Mouse (Mus musculus) spleen, postnatal 4 days (tissue): Measurements from ENCODE around the gene Tceal5.
"Not testable (repeated sequence)": the region's sequence is repeated elsewhere in the genome, so short reads cannot be mapped to it uniquely, and the experiment has no call there.

ENCODE experiments used
- DNase-seq, 2 experiments: peaks; one replicate each; pipeline ENCODE4 v3.0.0; 2022; ENCODE audit warnings: low spot score in 2 of 2

Tceal5 gene

DNA sequence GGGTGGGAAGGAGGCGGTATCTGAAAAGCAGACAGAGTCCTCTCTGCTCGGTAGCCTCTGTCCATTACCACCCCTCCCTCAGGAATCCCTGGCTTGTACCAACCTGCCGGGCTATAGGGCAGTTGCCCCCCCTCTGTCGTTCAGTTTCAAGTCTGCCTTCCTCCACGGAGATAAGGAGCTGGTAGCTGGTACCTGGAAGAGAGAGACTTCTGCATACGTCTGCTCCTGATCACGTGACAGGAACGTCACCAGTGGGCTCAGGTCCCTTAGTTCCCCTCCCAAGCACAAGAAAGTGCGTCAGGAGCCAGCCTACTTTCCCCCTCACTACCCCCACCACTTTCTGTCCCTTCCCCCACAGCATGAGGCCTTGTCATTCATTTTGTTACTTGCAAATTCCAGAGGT is at the start of gene Tceal5:
TSS of gene Tceal5 (minus strand) at position 213 of the 403 bp plus-strand sequence.
- no peak for DNase-seq

DNA sequence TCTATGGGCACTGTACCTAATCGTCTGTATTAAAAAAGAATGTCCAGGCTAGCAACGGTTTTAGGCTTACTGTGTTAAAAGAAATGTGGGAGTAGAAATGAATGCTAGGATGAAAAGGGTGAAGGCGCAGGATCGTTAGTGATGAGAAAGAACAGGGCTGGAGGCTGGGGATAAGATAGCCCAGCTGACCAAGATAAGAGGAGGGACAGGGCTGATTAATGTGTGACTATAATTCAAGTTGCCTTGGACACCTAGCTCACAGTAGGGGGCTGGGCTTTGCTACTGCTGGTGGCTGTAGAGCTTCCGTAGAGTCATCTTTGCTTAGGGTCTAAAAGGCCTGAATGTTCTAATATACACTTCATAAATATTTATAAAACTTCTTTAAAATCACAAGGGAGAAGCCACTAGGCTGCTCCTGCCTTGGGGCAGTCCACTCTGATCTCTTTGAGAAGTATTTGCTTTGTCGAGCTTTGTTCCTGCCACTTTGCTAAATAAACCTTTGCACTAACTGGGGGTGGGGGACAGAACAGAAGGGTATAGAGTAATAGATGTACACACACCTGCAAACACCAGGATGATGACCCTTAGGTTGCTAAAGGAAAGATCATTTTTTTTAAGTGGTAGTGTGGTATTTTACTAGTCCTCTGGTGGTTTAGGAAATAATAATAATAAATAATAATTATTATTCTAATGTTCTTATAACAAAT is 48.5 kb upstream of the Tceal5 start:
- DNase-seq = no peak

DNA sequence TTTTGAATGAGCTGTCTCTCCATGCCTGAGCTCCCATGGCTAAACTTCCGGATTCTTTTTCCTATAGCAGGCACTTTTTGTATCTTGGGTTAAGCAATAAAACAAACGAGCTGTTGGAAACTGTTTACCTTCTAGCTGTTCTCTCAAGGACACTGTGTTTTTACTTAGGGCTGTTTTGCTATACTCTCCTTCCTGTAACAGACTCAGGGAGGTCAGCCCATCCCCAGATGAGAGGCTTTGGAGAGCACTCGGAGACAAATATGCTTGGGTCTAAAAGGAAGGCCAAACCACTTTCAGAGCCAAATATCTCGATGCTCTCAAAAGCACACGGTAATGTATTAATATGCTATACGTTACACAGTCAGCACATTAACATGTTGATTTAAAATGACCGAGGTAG is 46.0 kb upstream of the Tceal5 start:
- no peak for DNase-seq

GRCm38 (mm10) chrX:136248811-136249210 is 45.1 kb upstream of the Tceal5 start:
- no peak for DNase-seq

DNA sequence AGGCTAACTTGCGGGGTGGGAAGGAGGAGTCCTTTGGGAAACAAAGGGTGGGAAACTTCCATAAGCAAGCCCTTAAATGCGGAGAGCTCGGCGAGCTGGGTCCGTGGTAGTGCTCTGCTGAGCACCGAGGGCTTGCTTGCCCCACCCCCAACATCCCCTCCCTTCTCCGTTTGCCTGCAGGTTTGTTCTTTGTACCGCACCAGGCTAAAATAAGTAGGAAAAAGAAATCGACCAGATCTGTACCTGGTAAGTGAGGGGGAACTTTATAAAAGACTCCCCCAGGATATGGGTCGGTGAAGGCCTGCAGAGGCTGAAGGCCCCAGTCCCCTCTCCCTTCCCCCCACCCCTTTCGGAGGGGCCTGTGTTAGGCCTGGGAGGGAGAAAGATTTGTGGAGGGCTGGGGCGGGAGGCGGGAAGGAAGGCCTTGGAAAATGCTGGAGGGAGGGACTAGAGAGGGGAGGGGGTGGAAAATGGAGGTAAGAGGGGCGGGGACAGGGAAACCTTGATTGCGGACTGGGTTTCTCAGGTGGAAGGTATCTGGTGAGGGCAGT is 41.9 kb upstream of the Tceal5 start:
- DNase-seq = peak in 1 of 2 experiments; percentile 12

DNA sequence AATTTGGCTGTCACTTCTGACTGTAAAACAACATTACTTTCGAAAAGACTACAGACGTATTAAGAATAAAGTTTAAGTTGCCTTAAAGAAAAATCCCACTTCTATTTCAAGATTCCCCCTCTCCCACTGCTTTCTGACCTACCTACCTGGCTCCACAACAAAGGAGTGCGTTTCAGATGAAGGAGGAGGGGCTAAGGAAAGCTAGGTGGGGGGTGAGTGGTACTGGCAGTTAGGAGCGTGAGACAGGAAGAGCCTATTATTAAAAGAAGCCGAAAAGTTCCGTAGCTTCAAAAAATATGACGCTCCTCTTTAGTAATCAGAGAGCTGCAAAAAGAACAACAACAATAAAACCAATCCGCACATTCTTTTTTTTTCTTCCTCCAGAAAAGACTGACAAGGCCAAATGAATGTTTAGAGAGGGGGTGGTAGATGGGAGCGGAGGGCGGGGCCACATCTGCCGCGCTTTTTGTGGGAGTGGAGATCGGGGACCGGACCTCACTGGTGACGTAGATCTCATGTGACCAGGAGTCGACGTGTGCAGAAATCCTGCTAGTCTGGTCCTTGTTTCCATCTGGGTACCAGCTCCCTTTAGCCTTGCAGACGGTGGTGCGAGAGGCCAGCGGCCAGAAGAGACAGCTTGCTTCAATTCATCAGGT is 41.0 kb upstream of the Tceal5 start, which contains the start of gene Tceal9:
TSS of gene Tceal9 (plus strand) at position 506 of the 656 bp plus-strand sequence.
- DNase-seq = peak; percentile 71 to 76

DNA sequence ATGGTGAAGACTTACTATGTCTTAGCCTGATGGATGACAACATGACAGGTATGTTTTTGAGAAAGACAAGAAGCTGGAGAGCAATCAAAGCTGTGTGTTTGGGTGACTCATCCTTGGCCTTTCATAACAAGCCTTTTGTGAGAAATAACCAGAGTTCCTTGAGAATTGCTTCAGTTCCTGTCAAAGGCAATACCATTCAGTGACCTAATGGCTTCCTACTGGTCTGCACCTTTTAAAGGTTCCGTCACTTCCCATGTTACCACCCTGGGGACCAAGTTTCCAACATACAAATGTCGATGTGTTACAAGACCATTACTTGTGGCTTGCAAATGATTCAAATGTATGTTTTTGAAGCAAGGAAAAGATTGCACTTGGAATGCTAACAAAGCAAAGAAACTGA is 39.5 kb upstream of the Tceal5 start:
- no peak for DNase-seq

GRCm38 (mm10) chrX:136238118-136238517 is 34.4 kb upstream of the Tceal5 start:
- DNase-seq = no peak

- DNase-seq = no peak
Measured at GRCm38 (mm10) chrX:136227768-136228167, 24.1 kb upstream of the Tceal5 start.

DNA sequence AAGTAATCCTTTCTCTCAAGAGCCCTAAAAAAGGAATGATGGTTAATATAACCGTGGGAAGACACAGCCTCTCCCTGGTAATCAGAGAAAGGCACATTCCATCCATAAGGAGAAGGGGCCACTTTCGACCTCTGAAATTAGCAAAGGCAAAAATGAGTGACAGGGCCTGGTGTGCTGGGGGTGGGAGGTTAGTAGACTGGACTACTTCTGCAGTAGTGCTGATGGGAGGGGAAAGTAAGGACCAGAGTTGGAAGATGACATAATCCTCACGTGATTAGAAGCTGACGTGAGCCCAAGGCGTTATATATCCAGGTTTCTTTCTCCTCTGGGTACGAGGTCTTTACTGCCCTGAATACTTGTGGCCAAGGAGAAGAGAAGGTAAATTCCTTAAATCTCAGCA is 20.0 kb upstream of the Tceal5 start:
- DNase-seq = no peak

DNA sequence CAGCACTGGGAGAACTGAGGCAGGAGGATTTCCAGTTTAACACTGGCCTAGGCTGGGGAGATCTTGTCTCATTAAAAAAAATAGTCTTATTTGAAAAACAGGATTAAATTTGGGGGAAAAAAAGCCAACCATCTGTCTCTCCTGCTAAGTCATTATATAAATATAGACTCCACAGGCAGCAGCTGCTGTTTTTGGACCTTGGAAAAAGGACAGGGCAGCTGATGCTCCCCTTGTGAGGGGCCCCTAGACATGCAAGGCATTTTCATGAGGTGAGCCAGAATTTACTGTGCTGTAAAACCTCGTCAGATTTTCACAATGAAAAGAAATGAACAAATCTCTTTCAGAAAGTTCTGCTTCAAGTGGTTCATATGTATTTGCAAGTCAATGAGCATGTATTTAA is 12.6 kb upstream of the Tceal5 start:
- no peak for DNase-seq

GRCm38 (mm10) chrX:136214729-136215677 is 11.3 kb upstream of the Tceal5 start, which contains the start of the genes Tceal7 and Bex1:
Tceal7 (plus strand) TSS chrX:136214779.
Bex1 (minus strand) TSS chrX:136215513.
- not testable (repeated sequence) for DNase-seq

GRCm38 (mm10) chrX:136213396-136213795 is 9.7 kb upstream of the Tceal5 start:
- no peak for DNase-seq

DNA sequence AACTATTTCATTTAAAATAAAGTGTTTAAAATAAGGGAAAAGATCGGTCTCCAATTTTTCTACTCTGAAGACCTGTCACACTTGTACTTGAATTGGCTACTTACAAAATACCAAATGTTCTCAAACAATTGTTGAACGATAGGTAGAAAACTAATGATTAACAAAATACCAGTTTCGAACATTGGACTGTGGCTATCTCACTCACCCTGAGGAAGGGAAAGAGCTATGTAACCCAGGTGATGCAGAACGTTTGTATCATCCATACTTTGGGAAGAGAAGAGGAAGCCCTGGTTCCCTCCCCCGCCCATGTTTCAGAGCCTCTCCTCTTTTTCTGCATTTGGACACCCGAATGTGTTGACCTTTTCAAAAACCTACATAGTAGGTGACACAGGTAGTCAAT is 730 bp upstream of the Tceal5 start:
- no peak for DNase-seq

DNA sequence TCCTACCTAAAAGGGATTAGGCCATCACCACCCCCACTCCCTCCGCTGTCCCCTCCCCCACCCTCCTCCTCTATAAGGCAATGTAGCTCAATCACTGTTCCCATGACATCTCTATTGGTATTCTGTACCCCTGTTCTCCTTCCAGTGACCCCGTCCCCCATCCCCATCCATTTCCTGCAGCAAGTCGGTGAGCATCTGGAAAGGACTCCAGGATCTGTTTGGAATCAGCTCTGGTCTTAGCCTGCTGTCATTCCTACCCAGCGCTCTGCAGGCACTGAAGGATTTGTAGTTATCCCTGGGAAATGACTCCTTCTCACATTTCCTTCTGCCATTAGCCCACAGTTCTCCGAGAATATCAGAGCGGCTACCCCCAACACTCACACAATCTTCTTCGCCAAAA is 419 bp downstream of the Tceal5 start:
- no peak for DNase-seq

DNA sequence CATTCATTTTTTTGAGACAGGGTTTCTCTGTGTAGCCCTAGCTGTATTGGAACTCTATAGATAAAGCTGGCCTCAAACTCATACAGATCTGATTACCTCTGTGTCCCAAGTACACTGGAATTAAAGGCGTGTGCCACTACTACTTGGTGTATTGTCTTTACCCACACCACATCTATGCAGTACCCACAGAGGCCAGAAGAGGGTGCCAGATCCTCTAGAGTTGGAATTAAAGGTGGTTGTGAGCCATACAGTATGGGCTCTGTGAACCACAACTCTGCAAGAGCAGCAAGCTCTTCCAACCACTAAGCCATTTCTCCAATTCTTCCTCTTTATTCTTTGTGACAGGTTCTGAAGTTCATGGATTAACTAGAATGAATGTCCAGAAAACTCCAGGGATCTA is 6.8 kb downstream of the Tceal5 start:
- peak; percentile 19 to 79 for DNase-seq

DNA sequence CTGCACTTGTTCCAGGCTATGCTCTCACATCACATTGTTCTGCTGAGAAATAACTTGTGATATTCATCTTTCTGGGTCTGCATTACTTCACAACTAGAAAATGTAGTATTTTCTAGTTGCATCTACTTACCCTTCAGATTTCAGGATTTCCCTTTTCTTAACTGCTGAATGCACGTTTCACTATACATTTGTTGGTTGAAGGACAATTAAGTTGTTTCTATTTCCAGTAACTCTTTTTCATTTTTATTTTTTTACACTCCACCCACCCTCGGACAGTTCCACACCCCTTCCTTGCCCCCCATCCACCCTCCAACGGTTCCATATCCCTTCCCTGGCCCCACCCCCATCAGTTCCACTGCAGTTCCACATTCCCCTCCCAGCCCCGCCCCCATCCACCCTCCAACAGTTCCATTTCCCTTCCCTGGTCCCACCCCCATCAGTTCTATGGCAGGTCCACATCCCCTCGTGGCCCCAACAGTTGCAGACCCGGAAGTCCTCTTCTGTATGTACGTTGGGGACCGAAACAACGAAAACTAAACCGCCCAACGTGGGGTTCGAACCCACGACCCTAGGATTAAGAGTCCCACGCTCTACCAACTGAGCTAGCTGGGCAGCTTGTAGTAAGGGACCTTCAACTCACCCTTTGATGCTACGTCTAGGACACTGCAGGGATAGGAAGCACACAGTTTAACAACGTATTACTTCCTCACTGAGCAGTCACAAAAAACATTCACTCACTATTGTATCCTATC is 8.3 kb downstream of the Tceal5 start:
- no peak for DNase-seq

- DNase-seq = no peak
Measured at GRCm38 (mm10) chrX:136183107-136183506, 20.6 kb downstream of the Tceal5 start.

DNA sequence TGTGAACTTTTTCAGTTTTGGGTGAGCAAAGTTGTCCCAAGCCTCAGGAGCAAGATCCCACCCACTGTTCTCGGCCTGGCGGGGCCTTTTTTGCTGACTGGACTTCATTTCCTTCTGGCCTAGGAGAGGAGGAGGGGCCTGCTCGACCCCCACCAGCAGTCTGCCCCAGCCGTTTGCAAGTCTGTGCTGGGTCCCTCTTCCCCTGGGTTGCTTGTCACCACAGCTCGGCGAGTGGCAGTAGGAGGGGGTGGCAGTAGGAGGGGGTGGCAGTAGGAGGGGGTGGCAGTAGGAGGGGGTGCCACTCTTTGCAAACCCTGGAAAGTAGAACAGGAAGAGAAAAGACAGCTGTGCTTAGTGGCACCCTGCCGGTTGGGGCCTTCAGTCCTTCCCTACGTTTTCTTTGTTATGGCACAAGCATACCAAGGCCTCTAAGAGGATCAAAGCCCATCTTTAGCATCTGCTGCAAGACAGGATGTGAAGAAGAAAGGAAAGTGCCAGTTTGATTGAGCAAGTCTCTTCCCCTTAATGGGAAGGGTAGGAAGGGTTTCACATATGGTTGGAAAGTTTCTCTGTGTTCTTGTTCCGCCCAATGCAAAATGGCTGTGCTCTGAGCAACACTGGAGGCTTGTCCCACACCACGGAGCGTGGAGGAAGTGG is 22.7 kb downstream of the Tceal5 start:
- DNase-seq = no peak

- DNase-seq = no peak
Measured at GRCm38 (mm10) chrX:136172786-136173185, 30.9 kb downstream of the Tceal5 start.
